In genomic region chr2:30891002-30891401, GRCm38 (mm10) we compare ENCODE assay signal across 8 mouse cellular contexts. TPM values are rescaled to one million over a fixed set of nuclear protein-coding genes. Genes with fewer than 3 reads are reported as not detected.
DNase-seq lines count a peak whose midpoint lies in the region; ATAC-seq and TF ChIP-seq lines count a peak whose summit lies in the region.

No protein-coding gene starts in this region.

- no peak overlapping the region for H3K4me2 ChIP-seq in stomach, embryonic 15.5 days

- H3K9me3 ChIP-seq in MEL (replicated peaks; ENCODE audit: insufficient read depth, low read length) = no peaks in the 10 kb centered on the region
- no peaks in the 10 kb centered on the region for H3K9me3 ChIP-seq in heart, embryonic 10.5 days
- H3K9me3 ChIP-seq in stomach, embryonic 15.5 days = no peaks in the 10 kb centered on the region

- WGBS in heart, embryonic 10.5 days = 5% methylated on average over 3 of the region's 3 CpGs
- WGBS in stomach, embryonic 15.5 days = 5% methylated on average over 3 of the region's 3 CpGs

- 0 out of 2 replicates have a peak, but pooled peaks have one; percentile 20 for ATAC-seq in stomach, embryonic 15.5 days (ENCODE audit: insufficient read depth, low FRiP score, low read depth)

- peak; percentile 53 for TF ChIP-seq RAD21 in MEL (IDR thresholded peaks at IDR 0.05; ENCODE audit: low read depth, low read length)

- no peak overlapping the region for H3K27ac ChIP-seq in MEL (ENCODE audit: control insufficient read depth, low read depth, low read length)
- H3K27ac ChIP-seq in heart, embryonic 10.5 days = 0 out of 2 replicates have a peak overlapping the region, but pooled peaks have one; percentile 52
- H3K27ac ChIP-seq in stomach, embryonic 15.5 days = no peak overlapping the region

- TF ChIP-seq POLR2A in MEL (IDR thresholded peaks at IDR 0.05; ENCODE audit: control insufficient read depth in 1 of 2, insufficient read depth in 1 of 2, low read depth in 1 of 2, low read length in 2 of 2, poor library complexity in 1 of 2) = no peak

- H3K4me1 ChIP-seq in MEL (ENCODE audit: control insufficient read depth in 1 of 2, insufficient read depth in 2 of 2, low read length in 2 of 2) = no peaks in the 10 kb centered on the region
- peaks cover 26% of the 10 kb centered on the region for H3K4me1 ChIP-seq in heart, embryonic 10.5 days
- no peaks in the 10 kb centered on the region for H3K4me1 ChIP-seq in stomach, embryonic 15.5 days

- no peaks in the 10 kb centered on the region for H3K36me3 ChIP-seq in MEL (ENCODE audit: control insufficient read depth in 1 of 2, insufficient read depth in 2 of 2, low read length in 2 of 2)
- H3K36me3 ChIP-seq in heart, embryonic 10.5 days = peaks cover 9% of the 10 kb centered on the region; the same call in 1 of the 2 replicates
- no peaks in the 10 kb centered on the region for H3K36me3 ChIP-seq in stomach, embryonic 15.5 days

- peaks cover 6 to 12% of the 10 kb centered on the region in 2 experiments for H3K27me3 ChIP-seq in MEL (ENCODE audit: control insufficient read depth in 1 of 2, insufficient read depth in 2 of 2, low read length in 2 of 2)
- H3K27me3 ChIP-seq in heart, embryonic 10.5 days (ENCODE audit: insufficient read depth, poor library complexity, severe bottlenecking) = no peaks in the 10 kb centered on the region; the same call in 1 of the 2 replicates
- no peaks in the 10 kb centered on the region for H3K27me3 ChIP-seq in stomach, embryonic 15.5 days (replicated peaks)

- H3K9ac ChIP-seq in MEL (ENCODE audit: control insufficient read depth, low read depth, low read length, poor library complexity, severe bottlenecking) = no peak overlapping the region
- H3K9ac ChIP-seq in stomach, embryonic 15.5 days = no peak overlapping the region

- H3K4me3 ChIP-seq in MEL (ENCODE audit: control insufficient read depth in 1 of 2, insufficient read depth in 1 of 2, low read depth in 2 of 2, low read length in 2 of 2) = no peak overlapping the region
- H3K4me3 ChIP-seq in heart, embryonic 10.5 days = no peak overlapping the region
- H3K4me3 ChIP-seq in stomach, embryonic 15.5 days (replicated peaks) = no peak overlapping the region

- no peaks in the 10 kb centered on the region for H3K79me2 ChIP-seq in MEL (ENCODE audit: control insufficient read depth, insufficient read depth, low read length, poor library complexity)

- TF ChIP-seq CTCF in MEL (IDR thresholded peaks at IDR 0.05 in 2 of 3, conservative IDR thresholded peaks at IDR 0.05 in 1 of 3; ENCODE audit: control insufficient read depth in 1 of 3, insufficient read depth in 1 of 3, low read depth in 2 of 3, low read length in 3 of 3, poor library complexity in 1 of 3, severe bottlenecking in 1 of 3) = peak; percentile 65 to 84 (median 80)

- peak; percentile 54 for DNase-seq in gastrocnemius, adult 18-20 months (ENCODE audit: low spot score)
- no peak for DNase-seq in gastrocnemius, adult 8-10 months (ENCODE audit: low spot score in 2 of 2)
- peak; percentile 68 for DNase-seq in MEL (ENCODE audit: low read depth, low spot score)
- peak; percentile 72 to 75 for DNase-seq in cerebellum, postnatal 10 days
- peak; percentile 84 for DNase-seq in heart, embryonic 10.5 days (ENCODE audit: low spot score)
- DNase-seq in layer of hippocampus, adult 9-10 months (ENCODE audit: low spot score) = peak; percentile 38
- DNase-seq in lung, postnatal 36 days = peak; percentile 68

- TF ChIP-seq EP300 in MEL (IDR thresholded peaks at IDR 0.05; ENCODE audit: low read depth in 1 of 2, low read length in 2 of 2) = no peak

TF ChIP-seq in MEL, 35 proteins besides CTCF, POLR2A, EP300 and RAD21:
- TF ChIP-seq ZC3H11A (IDR thresholded peaks at IDR 0.05; ENCODE audit: low read depth, low read length) = peak; percentile 37
- TF ChIP-seq KAT2A (conservative IDR thresholded peaks at IDR 0.05; ENCODE audit: low read depth, low read length) = no peak
- peak; percentile 83 for TF ChIP-seq SMC3 (IDR thresholded peaks at IDR 0.05; ENCODE audit: low read depth, low read length)
- no peak for TF ChIP-seq USF2 (IDR thresholded peaks at IDR 0.05; ENCODE audit: borderline replicate concordance in 1 of 2, insufficient read depth in 1 of 2, low read depth in 1 of 2, low read length in 2 of 2)

RNA-seq across cellular contexts. Expression of gene Ptges, which starts 38.7 kb away (rescaled TPM):
- total RNA-seq in gastrocnemius, adult 18-20 months (2021) = 1 to 10 TPM; 2.9 to 4.0 TPM
- total RNA-seq in gastrocnemius, adult 8-10 months (2022) = 1 to 10 TPM; 2.2 to 2.7 (median 2.4) TPM
- not detected in 2 replicates for total RNA-seq in MEL (2012; rRNA removed)
- not detected for polyA plus RNA-seq in MEL (2012; ENCODE audit: insufficient read depth in 1 of 2, insufficient read length in 2 of 2, low read depth in 1 of 2, low replicate concordance in 2 of 2, missing spikeins in 1 of 2)
- 4.2 and 6.1 TPM in 2 replicates for polyA plus RNA-seq in heart, embryonic 10.5 days (2016; fragmentation: Nextera tagmentation; extraction: Ambion mirVana)
- polyA plus RNA-seq in stomach, embryonic 15.5 days (2015; fragmentation: Nextera tagmentation; extraction: Ambion mirVana) = 6.7 and 9.0 TPM in 2 replicates

RNA-seq across cellular contexts. Expression of gene Prrx2, which starts 56.2 kb away (rescaled TPM):
- total RNA-seq in gastrocnemius, adult 18-20 months (2021) = 1 to 10 TPM; 1.9 TPM
- total RNA-seq in gastrocnemius, adult 8-10 months (2022) = 1 to 10 TPM in 1 of 4 experiments, under 1 TPM in 3; 0.65 to 2.0 (median 0.78) TPM
- not detected in 2 replicates for total RNA-seq in MEL (2012; rRNA removed)
- polyA plus RNA-seq in MEL (2012; ENCODE audit: insufficient read depth in 1 of 2, insufficient read length in 2 of 2, low read depth in 1 of 2, low replicate concordance in 2 of 2, missing spikeins in 1 of 2) = not detected
- 49.1 and 73.9 TPM in 2 replicates for polyA plus RNA-seq in heart, embryonic 10.5 days (2016; fragmentation: Nextera tagmentation; extraction: Ambion mirVana)
- polyA plus RNA-seq in stomach, embryonic 15.5 days (2015; fragmentation: Nextera tagmentation; extraction: Ambion mirVana) = 3.8 and 4.3 TPM in 2 replicates

Comparison
In these comparisons a context has a peak if more than half of its experiments do, and no peak if none do; other contexts are left out.
1. DNase-seq: peak in gastrocnemius, adult 18-20 months (single experiment), MEL (single experiment), cerebellum, postnatal 10 days (2 of 2), heart, embryonic 10.5 days (single experiment), layer of hippocampus, adult 9-10 months (single experiment) and lung, postnatal 36 days (single experiment); none in gastrocnemius, adult 8-10 months (0 of 2).